Mouse (Mus musculus) right cerebral cortex, adult 18-20 months (tissue): Measurements from ENCODE around the gene Hoxa5.

Experiments
- DNase-seq: peaks from one replicate; pipeline ENCODE4 v3.0.0; 2022; ENCODE audit warnings: mixed read lengths

The Hoxa5 gene

GRCm38 (mm10) chr6:52173648-52174047 is 30.7 kb downstream of the Hoxa5 start:
- no peak for DNase-seq

- DNase-seq: no peak
Measured at GRCm38 (mm10) chr6:52172501-52172900, 31.9 kb downstream of the Hoxa5 start.

- DNase-seq: no peak
Measured at GRCm38 (mm10) chr6:52171938-52172337, 32.4 kb downstream of the Hoxa5 start.

- no peak for DNase-seq
Measured at GRCm38 (mm10) chr6:52171331-52171730, 33.1 kb downstream of the Hoxa5 start.

GRCm38 (mm10) chr6:52170898-52171223 is 33.5 kb downstream of the Hoxa5 start:
- DNase-seq: no peak

GRCm38 (mm10) chr6:52170166-52170897 is 34.1 kb downstream of the Hoxa5 start:
- no peak for DNase-seq

DNA sequence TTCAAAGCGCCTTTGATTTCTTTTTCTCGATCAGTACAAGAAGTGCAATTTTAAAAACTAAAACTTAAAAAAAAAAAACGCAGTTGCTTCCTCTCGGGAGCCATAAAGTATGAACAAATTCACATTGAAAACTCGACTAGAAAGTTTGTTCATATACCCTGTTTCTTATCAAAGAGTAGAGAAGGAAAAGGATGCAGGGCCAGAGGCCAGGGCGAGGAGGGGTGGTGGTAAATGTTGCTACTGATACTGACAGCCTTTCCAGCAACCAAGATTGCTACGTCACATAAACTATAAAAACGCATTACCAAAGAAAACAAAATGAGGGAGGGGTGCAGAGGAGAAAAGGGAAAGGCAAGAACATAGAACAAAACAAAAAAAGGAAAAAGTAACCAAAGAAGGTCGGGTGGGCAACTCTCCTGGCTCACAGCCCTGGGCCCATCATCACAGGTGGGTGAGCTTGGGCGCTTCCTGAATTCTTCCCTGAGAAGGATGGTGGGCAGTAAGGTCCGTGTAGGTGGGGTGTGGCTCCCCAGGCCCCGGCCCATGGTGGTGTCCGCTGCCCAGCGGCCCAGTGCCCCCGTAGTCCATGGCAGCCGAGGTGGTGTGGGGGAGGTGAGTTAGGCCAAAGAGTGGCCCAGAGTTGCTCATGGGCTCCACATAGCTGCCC is 34.8 kb downstream of the Hoxa5 start:
- DNase-seq: no peak

DNA sequence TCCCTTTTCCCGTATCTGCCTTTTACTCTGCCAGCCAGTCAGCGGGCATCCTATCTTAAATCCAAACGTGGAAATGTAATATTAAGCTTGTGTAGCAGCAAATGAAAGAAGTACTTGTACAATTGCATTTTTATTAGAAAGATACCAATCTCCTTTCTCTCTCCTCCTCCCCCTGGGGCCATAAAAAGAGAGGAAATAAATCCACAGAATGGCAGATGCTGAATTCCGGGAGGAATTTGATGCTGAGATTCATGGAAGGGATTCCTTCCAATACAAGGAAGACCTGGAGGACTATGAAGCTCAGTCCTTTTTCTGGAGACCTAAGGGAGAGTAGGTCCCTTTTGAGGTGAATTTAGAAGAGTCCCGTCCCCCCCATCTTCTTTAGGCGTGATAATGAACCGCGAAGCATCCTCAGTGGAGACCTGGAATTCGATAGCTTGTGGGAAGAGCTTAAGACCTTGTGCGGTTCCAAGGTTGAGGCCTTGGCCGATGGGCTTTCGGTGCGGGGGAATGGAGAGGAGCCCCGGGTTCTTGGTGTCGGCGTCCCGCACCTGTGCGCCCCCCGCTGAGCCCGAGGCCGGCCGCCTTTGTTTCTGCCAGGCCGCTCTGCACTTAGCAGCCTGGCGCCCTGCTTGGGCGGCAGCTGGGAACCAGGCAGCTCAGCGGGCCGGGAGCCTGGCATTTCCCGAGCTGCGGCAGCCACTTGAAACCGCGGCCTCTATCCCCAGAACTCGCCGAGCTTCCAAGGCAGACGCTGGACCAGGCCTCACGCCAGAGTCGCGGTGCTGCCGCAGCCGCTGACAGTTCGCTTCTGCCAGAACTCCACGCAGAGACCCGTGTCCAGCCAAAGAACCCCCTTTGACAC is 36.0 kb downstream of the Hoxa5 start:
- DNase-seq: no peak

DNA sequence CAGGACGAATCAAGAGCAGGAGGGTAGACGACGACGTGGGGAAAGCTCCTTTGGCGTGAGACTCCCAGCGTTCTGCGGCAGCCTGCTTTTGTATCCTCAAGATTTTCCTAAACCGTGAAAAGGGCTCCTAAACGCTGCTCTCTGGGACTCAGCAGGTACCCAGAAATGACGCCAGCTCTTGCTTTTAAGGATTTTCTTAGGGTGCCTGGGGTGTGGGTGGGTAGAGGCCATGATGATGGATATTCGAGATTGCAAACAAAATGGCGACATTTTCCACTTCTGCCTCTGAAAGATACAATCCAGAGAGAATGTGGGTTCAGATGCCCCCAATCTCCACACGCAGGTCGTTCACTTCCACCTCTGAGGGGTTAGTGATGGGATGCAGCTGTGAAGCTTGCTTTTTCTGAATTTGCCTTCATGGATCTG is 36.6 kb downstream of the Hoxa5 start:
- no peak for DNase-seq

GRCm38 (mm10) chr6:52167176-52167575 is 37.2 kb downstream of the Hoxa5 start:
- DNase-seq: no peak

DNA sequence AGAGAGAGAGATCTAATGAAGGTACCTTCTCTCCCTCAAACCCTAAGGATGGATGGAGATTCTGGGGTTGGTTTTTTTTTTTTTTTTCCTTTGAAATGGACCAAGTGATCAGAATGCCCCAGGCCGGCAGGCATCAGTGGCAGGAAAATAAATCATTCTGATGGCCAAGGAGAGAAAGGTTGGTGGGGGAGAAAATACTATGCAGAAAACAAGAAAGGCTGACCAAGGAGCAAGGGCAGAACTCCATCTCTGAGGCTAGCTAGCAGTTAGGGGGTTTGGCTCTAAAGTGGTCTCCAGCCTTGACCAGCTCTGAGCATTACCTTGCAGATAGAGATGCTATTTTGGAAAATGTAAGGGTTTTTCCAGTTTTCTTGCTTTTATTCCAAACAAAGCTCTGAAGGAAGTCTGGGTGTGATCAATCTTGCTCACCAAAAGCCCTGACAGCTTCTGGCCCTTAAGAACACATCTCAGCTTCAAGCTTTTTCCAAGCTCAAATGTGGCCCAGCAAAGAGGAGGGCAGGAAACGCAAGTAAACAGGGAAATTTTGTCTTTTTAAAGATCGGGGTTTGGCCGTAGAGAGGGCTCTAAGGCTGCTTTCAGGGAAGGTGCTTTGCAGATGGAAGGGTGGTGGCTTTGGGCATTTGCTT is 37.8 kb downstream of the Hoxa5 start:
- no peak for DNase-seq

GRCm38 (mm10) chr6:52165441-52166370 is 38.7 kb downstream of the Hoxa5 start:
- no peak for DNase-seq

- no peak for DNase-seq
Measured at GRCm38 (mm10) chr6:52164626-52165440, 39.6 kb downstream of the Hoxa5 start, which contains the start of gene Hoxa2. Gene Hoxa2 (minus strand): TSS chr6:52164831.

DNA sequence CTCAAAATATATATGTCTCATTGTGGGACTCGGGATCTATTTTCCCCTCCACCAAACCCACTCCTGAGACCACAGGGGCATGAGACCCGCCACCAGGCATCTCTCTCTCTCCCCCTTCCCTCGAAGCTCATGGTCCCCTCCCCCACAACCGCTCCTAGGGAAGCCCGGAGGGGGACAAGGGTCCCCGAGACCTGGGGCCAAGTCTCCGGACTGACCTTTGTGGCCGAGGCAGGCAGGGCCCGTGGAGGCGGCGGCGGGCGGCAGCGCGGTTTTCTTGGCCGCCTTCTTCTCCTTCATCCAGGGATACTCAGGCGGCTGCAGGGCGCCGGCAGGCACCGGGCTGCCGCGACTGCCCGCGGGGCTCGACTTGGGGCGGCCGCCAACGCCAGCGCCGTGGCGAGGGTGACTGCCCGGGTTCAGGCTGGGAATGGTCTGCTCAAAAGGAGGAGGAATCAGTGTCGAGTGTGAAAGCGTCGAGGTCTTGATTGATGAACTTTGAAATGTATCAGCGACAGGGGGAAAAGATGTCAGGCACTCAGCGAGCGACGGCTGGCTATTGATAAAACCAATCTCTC is 40.2 kb downstream of the Hoxa5 start:
- DNase-seq: no peak

- no peak for DNase-seq
Measured at GRCm38 (mm10) chr6:52163366-52164031, 40.9 kb downstream of the Hoxa5 start.

DNA sequence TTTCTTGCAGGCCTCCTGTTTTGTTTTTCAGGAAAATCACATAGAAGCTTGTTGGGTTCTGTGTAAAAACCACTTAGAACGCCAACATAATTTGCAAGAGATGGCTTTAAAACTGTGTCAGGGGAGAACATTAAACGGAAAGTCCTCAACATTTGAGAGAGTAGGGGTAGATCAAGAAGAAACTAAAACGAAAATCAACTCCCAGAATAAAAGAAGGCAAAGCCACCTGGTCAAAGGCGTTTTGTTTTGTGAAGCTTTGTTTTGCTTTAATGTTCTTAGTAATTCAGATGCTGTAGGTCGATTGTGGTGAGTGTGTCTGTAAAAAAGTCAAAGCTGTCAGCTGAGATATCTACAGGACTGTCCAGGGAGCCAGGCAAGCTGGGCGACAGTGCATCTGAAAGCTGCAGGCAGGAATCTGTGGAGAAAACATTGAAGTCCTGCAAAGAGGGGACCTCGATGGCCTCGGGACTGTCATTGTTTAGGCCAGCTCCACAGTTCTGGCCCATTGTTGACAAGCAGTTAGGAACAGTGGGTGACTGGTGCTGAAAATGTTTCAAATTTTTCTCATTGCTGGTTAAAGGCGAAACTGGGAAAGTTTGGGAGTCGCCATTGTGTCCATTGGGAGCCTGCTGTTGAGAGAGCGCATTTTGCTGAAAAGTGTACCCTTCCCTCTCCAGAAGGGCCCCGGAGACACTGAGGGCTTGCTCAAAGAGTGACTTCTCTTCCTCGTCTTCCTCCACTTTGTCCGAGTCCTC is 41.6 kb downstream of the Hoxa5 start:
- no peak for DNase-seq

GRCm38 (mm10) chr6:52162093-52162380 is 42.4 kb downstream of the Hoxa5 start:
- no peak for DNase-seq

GRCm38 (mm10) chr6:52161336-52162092 is 42.9 kb downstream of the Hoxa5 start:
- DNase-seq: no peak
